Mouse (Mus musculus) olfactory bulb, adult 2 months (tissue): ENCODE data around the gene Dtnb.

Experiments used
- CTCF ChIP-seq: fragments of 200-500 bp; IDR thresholded peaks from 2 replicates; pipeline ENCODE4 v1.5.1; 2012; ENCODE audit warnings: low read depth, mild to moderate bottlenecking, low read length, moderate library complexity; ENCODE audit not compliant: insufficient read depth
- POLR2A ChIP-seq: fragments of 200-500 bp; IDR thresholded peaks from 2 replicates; pipeline ENCODE4 v1.6.1; 2012; ENCODE audit warnings: mild to moderate bottlenecking, low read depth, low read length, moderate library complexity; ENCODE audit not compliant: insufficient read depth

DNA sequence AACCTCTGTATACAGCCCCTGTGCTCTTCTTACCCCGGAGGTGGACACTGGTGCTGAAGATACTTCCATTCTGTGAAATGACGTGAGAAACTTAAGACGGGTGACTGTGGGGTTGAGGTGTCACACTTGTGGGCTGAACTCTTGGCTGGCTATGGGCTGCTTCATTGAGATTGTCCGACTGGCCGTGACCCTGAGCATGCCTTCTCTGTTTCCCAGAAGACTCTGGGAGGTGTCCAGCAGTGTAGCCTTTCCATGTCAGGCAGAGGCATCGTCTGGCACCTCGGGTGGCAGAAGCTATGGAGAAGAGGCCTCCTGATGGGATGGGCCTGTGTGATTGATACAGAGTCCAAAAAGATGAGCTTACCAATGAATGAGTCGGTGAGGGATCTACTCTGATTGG lies 241.0 kb downstream of the Dtnb start:
- no peak for TF ChIP-seq CTCF
- TF ChIP-seq POLR2A, result no peak
